Mouse (Mus musculus): ENCODE data around the gene Tmem209. TPM values are rescaled to one million over a fixed set of nuclear protein-coding genes. Genes with fewer than 3 reads are reported as not detected.

Tmem209 gene
- polyA plus RNA-seq, 1 experiment from 2014 or later = 12.6 TPM

DNA sequence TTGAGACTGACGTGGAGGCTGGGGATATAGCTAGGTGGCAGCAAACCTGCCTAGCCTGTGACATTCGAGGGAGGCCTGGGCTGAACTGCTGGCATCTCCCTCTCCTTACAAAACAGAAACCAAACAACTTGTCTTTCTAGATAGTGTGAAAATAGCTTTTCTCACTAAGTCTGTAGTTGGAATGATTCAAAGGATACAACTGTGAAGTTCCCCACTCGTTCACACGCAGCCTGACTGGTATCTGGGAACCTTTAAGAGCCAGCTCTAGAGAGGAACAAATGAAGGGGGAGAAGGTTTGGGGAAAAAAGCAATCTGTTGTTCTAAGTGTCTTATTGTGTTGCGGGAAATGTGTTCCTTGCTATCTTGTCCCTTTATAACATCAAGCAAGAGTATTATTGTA lies 51.0 kb downstream of the Tmem209 start:
- no peak overlapping the region for H3K4me3 ChIP-seq (ENCODE audit: low read depth, low read length)
- no peak overlapping the region for H3K9ac ChIP-seq (replicated peaks)
- TF ChIP-seq CTCF (IDR thresholded peaks at IDR 0.05; ENCODE audit: low read depth) (no peak), EP300 (IDR thresholded peaks at IDR 0.05; ENCODE audit: low read depth) (no peak)
- WGBS (ENCODE audit: insufficient replicate concordance) = 79% methylated on average over 5 of the region's 5 CpGs
- peaks cover 7% of the 10 kb centered on the region; the same call in 1 of the 2 replicates for H3K27me3 ChIP-seq (ENCODE audit: insufficient read depth, low read length)
- H3K36me3 ChIP-seq (replicated peaks; ENCODE audit: insufficient read depth, low read length) = no peaks in the 10 kb centered on the region; the same call in 1 of the 2 replicates
- no peak overlapping the region for H3K27ac ChIP-seq (ENCODE audit: low read depth)
- H3K4me2 ChIP-seq (ENCODE audit: low read depth, low read length) = no peak overlapping the region
- H3K9me3 ChIP-seq (ENCODE audit: low read length) = no peaks in the 10 kb centered on the region
- H3K4me1 ChIP-seq (ENCODE audit: insufficient read depth) = peaks cover 21% of the 10 kb centered on the region
- DNase-seq = no peak
- ATAC-seq = no peak

DNA sequence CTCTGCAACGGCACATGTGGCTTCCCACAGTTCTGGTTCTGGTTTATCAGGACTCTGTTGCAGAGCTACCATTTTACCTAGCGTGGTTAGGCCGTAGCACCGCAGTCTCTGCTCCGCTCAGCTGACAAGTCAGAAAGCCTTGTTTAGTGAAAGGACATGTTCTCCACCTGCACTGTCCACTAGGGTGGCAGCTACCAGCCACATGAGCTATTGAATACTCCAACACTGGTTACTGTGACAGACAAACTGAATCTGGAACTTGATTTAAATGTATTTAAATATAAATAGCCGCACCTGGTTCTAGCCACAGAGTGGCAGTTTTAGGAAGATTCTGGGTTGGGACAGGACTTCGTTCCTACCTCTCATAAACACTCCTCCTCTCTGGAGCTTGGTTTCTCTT lies 52.6 kb downstream of the Tmem209 start:
- H3K27ac ChIP-seq (ENCODE audit: low read depth) = no peak overlapping the region
- no peak overlapping the region for H3K4me3 ChIP-seq (ENCODE audit: low read depth, low read length)
- no peak overlapping the region for H3K9ac ChIP-seq (replicated peaks)
- H3K4me1 ChIP-seq (ENCODE audit: insufficient read depth) = peaks cover 21% of the 10 kb centered on the region
- WGBS (ENCODE audit: insufficient replicate concordance) = 89% methylated on average over 7 of the region's 7 CpGs
- peaks cover 6% of the 10 kb centered on the region for H3K36me3 ChIP-seq (replicated peaks; ENCODE audit: insufficient read depth, low read length)
- 0 out of 2 replicates have a peak, but pooled peaks cover 3% of the 10 kb centered on the region for H3K27me3 ChIP-seq (ENCODE audit: insufficient read depth, low read length)
- TF ChIP-seq EP300 (IDR thresholded peaks at IDR 0.05; ENCODE audit: low read depth) (no peak), CTCF (IDR thresholded peaks at IDR 0.05; ENCODE audit: low read depth) (no peak)
- H3K4me2 ChIP-seq (ENCODE audit: low read depth, low read length) = no peak overlapping the region
- no peaks in the 10 kb centered on the region for H3K9me3 ChIP-seq (ENCODE audit: low read length)
- no peak for ATAC-seq
- no peak for DNase-seq

DNA sequence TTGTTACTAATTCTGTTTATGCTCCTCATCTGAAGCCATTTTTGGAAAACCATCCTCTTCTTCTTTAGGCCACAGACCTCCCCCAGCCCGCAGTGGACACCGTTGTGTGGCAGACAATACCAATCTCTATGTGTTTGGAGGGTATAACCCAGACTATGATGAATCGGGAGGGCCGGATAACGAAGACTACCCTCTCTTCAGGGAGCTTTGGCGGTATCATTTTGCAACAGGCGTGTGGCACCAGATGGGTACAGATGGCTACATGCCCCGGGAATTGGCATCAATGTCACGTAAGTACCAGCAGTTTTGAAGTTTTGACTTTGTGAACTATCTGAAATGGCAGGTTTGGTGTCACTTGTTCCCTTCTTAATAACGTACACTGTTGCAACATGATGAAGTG lies 70.0 kb downstream of the Tmem209 start:
- ATAC-seq = no peak
- H3K9me3 ChIP-seq (ENCODE audit: low read length) = no peaks in the 10 kb centered on the region
- H3K9ac ChIP-seq (replicated peaks) = no peak overlapping the region
- TF ChIP-seq CTCF (IDR thresholded peaks at IDR 0.05; ENCODE audit: low read depth) (no peak), EP300 (IDR thresholded peaks at IDR 0.05; ENCODE audit: low read depth) (no peak)
- no peak overlapping the region for H3K4me2 ChIP-seq (ENCODE audit: low read depth, low read length)
- peaks cover 6% of the 10 kb centered on the region; the same call in 1 of the 2 replicates for H3K4me1 ChIP-seq (ENCODE audit: insufficient read depth)
- DNase-seq = no peak
- H3K4me3 ChIP-seq (ENCODE audit: low read depth, low read length) = no peak overlapping the region
- WGBS (ENCODE audit: insufficient replicate concordance) = 94% methylated on average over 10 of the region's 10 CpGs
- no peak overlapping the region for H3K27ac ChIP-seq (ENCODE audit: low read depth)
- no peaks in the 10 kb centered on the region for H3K27me3 ChIP-seq (ENCODE audit: insufficient read depth, low read length)
- peaks cover 21% of the 10 kb centered on the region for H3K36me3 ChIP-seq (replicated peaks; ENCODE audit: insufficient read depth, low read length)

DNA sequence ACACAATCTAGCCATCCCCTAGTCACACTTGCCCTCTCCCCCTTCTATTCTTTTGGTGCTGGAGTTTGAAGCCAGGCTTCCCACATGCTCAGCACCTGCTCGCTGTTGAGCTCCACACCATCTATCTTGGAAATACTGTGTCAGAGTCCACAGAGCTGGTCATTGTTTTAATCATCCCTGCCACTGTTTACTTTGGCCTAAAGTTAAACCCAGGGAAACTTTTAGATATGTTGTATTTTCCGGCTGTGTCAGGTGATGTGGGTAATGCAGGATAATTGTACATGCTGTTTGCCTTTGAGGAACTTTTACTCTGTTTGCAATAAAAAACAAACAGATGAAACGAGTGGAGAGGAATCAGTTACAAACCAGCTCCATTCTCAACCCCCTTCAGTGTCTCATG lies 72.5 kb downstream of the Tmem209 start:
- no peak for TF ChIP-seq CTCF (IDR thresholded peaks at IDR 0.05; ENCODE audit: low read depth)
- TF ChIP-seq EP300 (IDR thresholded peaks at IDR 0.05; ENCODE audit: low read depth) = no peak
- no peak overlapping the region for H3K4me2 ChIP-seq (ENCODE audit: low read depth, low read length)
- 65% methylated on average over 3 of the region's 3 CpGs for WGBS (ENCODE audit: insufficient replicate concordance)
- peak; percentile 59 for ATAC-seq
- H3K4me3 ChIP-seq (ENCODE audit: low read depth, low read length) = no peak overlapping the region
- no peak for DNase-seq
- H3K27ac ChIP-seq (ENCODE audit: low read depth) = 0 out of 2 replicates have a peak overlapping the region, but pooled peaks have one; percentile 63
- peaks cover 6% of the 10 kb centered on the region; the same call in 1 of the 2 replicates for H3K4me1 ChIP-seq (ENCODE audit: insufficient read depth)
- H3K27me3 ChIP-seq (ENCODE audit: insufficient read depth, low read length) = no peaks in the 10 kb centered on the region
- H3K9me3 ChIP-seq (ENCODE audit: low read length) = no peaks in the 10 kb centered on the region
- peaks cover 6% of the 10 kb centered on the region for H3K36me3 ChIP-seq (replicated peaks; ENCODE audit: insufficient read depth, low read length)
- no peak overlapping the region for H3K9ac ChIP-seq (replicated peaks)

DNA sequence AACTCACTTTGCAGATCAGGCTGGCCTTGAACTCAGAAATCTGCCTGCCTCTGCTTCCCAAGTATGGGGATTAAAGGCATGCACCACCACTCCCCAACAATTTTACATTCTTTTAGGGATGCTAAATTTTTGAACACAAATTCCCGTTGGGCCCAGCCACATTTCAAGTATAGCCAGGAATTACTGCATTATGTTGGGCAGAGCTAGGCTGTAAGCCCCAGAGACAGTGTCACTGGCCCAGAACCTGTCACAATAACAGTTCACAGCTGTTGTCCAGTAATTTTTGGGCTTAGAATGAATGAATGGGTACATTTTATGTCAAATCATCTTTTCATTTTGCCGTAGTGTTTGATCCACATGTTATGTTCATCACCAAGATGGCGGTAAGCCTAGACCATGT lies 73.1 kb downstream of the Tmem209 start:
- WGBS (ENCODE audit: insufficient replicate concordance) = 94% methylated on average over 3 of the region's 3 CpGs
- Histone ChIP-seq H3K4me3 (ENCODE audit: low read depth, low read length) (no peak overlapping the region), H3K4me2 (ENCODE audit: low read depth, low read length) (no peak overlapping the region), H3K9ac (replicated peaks) (no peak overlapping the region), H3K27me3 (ENCODE audit: insufficient read depth, low read length) (no peaks in the 10 kb centered on the region), H3K4me1 (ENCODE audit: insufficient read depth) (peaks cover 6% of the 10 kb centered on the region; the same call in 1 of the 2 replicates), H3K9me3 (ENCODE audit: low read length) (no peaks in the 10 kb centered on the region), H3K27ac (ENCODE audit: low read depth) (peak overlapping the region; percentile 30; the same call in 1 of the 2 replicates), H3K36me3 (replicated peaks; ENCODE audit: insufficient read depth, low read length) (0 out of 2 replicates have a peak, but pooled peaks cover 3% of the 10 kb centered on the region)
- DNase-seq (no peak), ATAC-seq (no peak)
- no peak for TF ChIP-seq CTCF (IDR thresholded peaks at IDR 0.05; ENCODE audit: low read depth)
- no peak for TF ChIP-seq EP300 (IDR thresholded peaks at IDR 0.05; ENCODE audit: low read depth)

DNA sequence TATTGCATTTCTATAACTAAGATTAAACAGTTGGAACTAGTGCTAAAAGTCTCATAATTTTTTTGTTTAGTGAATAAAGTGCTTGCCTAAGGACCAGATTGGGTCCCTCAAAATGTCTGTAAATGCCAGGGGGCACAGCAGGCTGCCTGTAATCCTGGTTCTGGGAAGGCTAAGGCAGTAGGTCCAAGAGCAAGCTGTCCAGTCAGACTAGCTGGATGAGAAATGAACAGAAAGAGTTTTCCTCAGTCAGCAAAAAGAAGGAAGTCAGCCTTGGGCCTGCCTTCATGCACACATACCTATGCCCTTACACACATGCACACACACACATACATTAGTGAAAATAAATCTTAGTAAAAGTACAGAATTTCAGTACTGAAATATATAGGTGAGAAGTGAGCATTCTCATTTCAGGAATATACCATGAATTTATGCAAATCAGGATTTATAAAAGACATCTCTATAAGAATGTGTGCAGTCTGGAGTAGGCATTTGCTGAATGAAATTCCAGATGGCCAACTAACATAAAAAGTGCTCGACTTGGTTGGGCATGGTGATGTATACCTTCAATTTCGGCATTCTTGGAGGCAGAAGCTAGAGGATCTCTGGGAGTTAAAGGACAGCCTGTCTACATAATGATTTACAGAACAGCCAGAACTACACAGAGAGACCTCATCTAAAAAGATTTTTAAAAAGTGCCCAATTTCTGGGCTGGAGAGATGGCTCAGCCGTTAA lies 77.0 kb downstream of the Tmem209 start:
- peaks cover 4% of the 10 kb centered on the region; the same call in 1 of the 2 replicates for H3K36me3 ChIP-seq (replicated peaks; ENCODE audit: insufficient read depth, low read length)
- H3K4me3 ChIP-seq (ENCODE audit: low read depth, low read length) = no peak overlapping the region
- TF ChIP-seq EP300 (IDR thresholded peaks at IDR 0.05; ENCODE audit: low read depth) = no peak
- no peak for TF ChIP-seq CTCF (IDR thresholded peaks at IDR 0.05; ENCODE audit: low read depth)
- H3K9me3 ChIP-seq (ENCODE audit: low read length) = no peaks in the 10 kb centered on the region
- no peaks in the 10 kb centered on the region for H3K27me3 ChIP-seq (ENCODE audit: insufficient read depth, low read length)
- 63% methylated on average over 3 of the region's 3 CpGs for WGBS (ENCODE audit: insufficient replicate concordance)
- no peak overlapping the region for H3K9ac ChIP-seq (replicated peaks)
- DNase-seq = no peak
- no peak overlapping the region for H3K4me2 ChIP-seq (ENCODE audit: low read depth, low read length)
- H3K4me1 ChIP-seq (ENCODE audit: insufficient read depth) = peaks cover 3% of the 10 kb centered on the region; the same call in 1 of the 2 replicates
- H3K27ac ChIP-seq (ENCODE audit: low read depth) = no peak overlapping the region
- ATAC-seq = no peak

Other genes starting within 250 kb of the Tmem209 start
- 18.2 and 23.5 TPM in 2 replicates for gene Ube2h, start 205.2 kb downstream of the Tmem209 start, polyA plus RNA-seq (2015; fragmentation: Nextera tagmentation; extraction: Ambion mirVana)
- 12.5 and 14.4 TPM in 2 replicates for gene Zc3hc1, start 118.8 kb downstream of the Tmem209 start, polyA plus RNA-seq (2015; fragmentation: Nextera tagmentation; extraction: Ambion mirVana)
- 6.4 and 6.9 TPM in 2 replicates for gene Klhdc10, start 107.9 kb downstream of the Tmem209 start, polyA plus RNA-seq (2015; fragmentation: Nextera tagmentation; extraction: Ambion mirVana)
- gene Ssmem1, start 66 bp upstream of the Tmem209 start, polyA plus RNA-seq (2015; fragmentation: Nextera tagmentation; extraction: Ambion mirVana) = not detected in 2 replicates
- gene Cpa2, start 31.8 kb upstream of the Tmem209 start, polyA plus RNA-seq (2015; fragmentation: Nextera tagmentation; extraction: Ambion mirVana) = 0.63 and 2.1 TPM in 2 replicates
- gene Cpa4, start 58.6 kb upstream of the Tmem209 start, polyA plus RNA-seq (2015; fragmentation: Nextera tagmentation; extraction: Ambion mirVana) = 0.05 TPM in 1 of 2 replicates, not detected in the other
- gene Cpa5, start 101.2 kb upstream of the Tmem209 start, polyA plus RNA-seq (2015; fragmentation: Nextera tagmentation; extraction: Ambion mirVana) = not detected in 2 replicates
- gene Cpa1, start 129.4 kb upstream of the Tmem209 start, polyA plus RNA-seq (2015; fragmentation: Nextera tagmentation; extraction: Ambion mirVana) = 0.15 and 2.7 TPM in 2 replicates
- gene Cep41, start 184.0 kb upstream of the Tmem209 start, polyA plus RNA-seq (2015; fragmentation: Nextera tagmentation; extraction: Ambion mirVana) = 2.8 TPM in 2 replicates
- gene Mest, start 213.8 kb upstream of the Tmem209 start, polyA plus RNA-seq (2015; fragmentation: Nextera tagmentation; extraction: Ambion mirVana) = 117 and 119 TPM in 2 replicates